Mouse (Mus musculus) embryonic fibroblast, embryonic 13.5 days (primary cell): ENCODE results near the gene Cyb561.

Experiments
- CTCF ChIP-seq: IDR thresholded peaks from 2 replicates; pipeline ENCODE4 v1.5.1; 2011; ENCODE audit warnings: mild to moderate bottlenecking, control low read depth, low read length, moderate library complexity, borderline replicate concordance; ENCODE audit not compliant: insufficient read depth
- POLR2A ChIP-seq: IDR thresholded peaks from 2 replicates; pipeline ENCODE4 v1.6.1; 2011; ENCODE audit warnings: low read depth, mild to moderate bottlenecking, control low read depth, low read length, moderate library complexity

DNA sequence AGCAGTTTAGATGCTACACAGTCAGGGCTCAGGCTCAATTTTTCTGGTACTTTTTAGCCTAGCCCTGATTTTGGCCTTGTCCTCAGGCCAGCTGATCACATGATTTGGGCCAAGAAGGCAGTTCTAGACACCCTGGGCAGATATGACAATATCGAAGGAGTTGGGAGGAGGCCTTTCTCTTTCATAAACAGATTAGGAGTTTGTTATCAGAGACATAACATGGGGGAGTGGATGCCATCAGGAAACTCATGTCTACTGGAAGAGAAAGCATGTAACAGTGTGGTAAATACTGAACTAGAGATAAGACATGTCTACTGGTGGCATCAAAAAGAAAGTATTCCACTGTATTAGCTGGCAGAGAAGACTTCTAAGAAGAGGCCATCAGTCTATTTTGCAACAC is 67.6 kb downstream of the Cyb561 start:
- no peak for TF ChIP-seq POLR2A
- no peak for TF ChIP-seq CTCF
